Mouse (Mus musculus): Measurements from ENCODE around the gene Acap2.

GRCm38 (mm10) chr16:31064782-31065181, 136.3 kb downstream of the Acap2 start:
- TF ChIP-seq CTCF (IDR thresholded peaks at IDR 0.05; ENCODE audit: low read depth) (no peak), EP300 (IDR thresholded peaks at IDR 0.05; ENCODE audit: low read depth) (no peak)
